Mouse (Mus musculus): Measurements from ENCODE around the gene Parp1.
A peak's percentile ranks its signal among the peaks of the same experiment; 100 is the strongest.

The Parp1 gene

GRCm38 (mm10) chr1:180639416-180640401 lies 71.0 kb downstream of the Parp1 start:
- DNase-seq = no peak

GRCm38 (mm10) chr1:180640605-180641125 lies 71.9 kb downstream of the Parp1 start:
- DNase-seq = no peak

- DNase-seq = peak; percentile 83
Measured at GRCm38 (mm10) chr1:180641137-180641517, 72.4 kb downstream of the Parp1 start, which contains the start of gene Lin9. Lin9 (plus strand) TSS chr1:180641150.

GRCm38 (mm10) chr1:180641518-180642227 lies 72.9 kb downstream of the Parp1 start:
- DNase-seq = peak; percentile 42

- no peak for DNase-seq
Measured at GRCm38 (mm10) chr1:180642228-180642564, 73.5 kb downstream of the Parp1 start.
